Mouse (Mus musculus): ENCODE measurements at regions not wholly inside any gene's neighbourhood (a gene's known extent, or its start where the extent isn't known, plus 50 kb on each side); places are given as distances from the start of the nearest gene placed in this dataset.

GRCm38 (mm10) chr8:26272675-26273414 lies 153.5 kb downstream of the Gm45692 start:
- TF ChIP-seq CTCF (IDR thresholded peaks at IDR 0.05; ENCODE audit: low read depth, low read length) = no peak
- no peak for TF ChIP-seq GATA1 (IDR thresholded peaks at IDR 0.05; ENCODE audit: borderline replicate concordance, low read length)
